Mouse (Mus musculus) retina, postnatal 1 day (tissue): ENCODE measurements around the gene Ppm1g.

Source experiments
- DNase-seq: peaks from one replicate; pipeline ENCODE4 v3.0.0-alpha.2; 2012

Ppm1g gene

GRCm38 (mm10) chr5:31190201-31190600 is 30.3 kb downstream of the Ppm1g start:
- no peak for DNase-seq

GRCm38 (mm10) chr5:31188223-31188840 is 32.2 kb downstream of the Ppm1g start:
- peak; percentile 44 for DNase-seq

- DNase-seq: no peak
Measured at GRCm38 (mm10) chr5:31183678-31184077, 36.8 kb downstream of the Ppm1g start.

GRCm38 (mm10) chr5:31181183-31181770 is 39.2 kb downstream of the Ppm1g start:
- DNase-seq: no peak

GRCm38 (mm10) chr5:31179766-31180630 is 40.5 kb downstream of the Ppm1g start, which contains the start of the genes Gm29609 and Gtf3c2:
Gene Gm29609, minus strand, starts transcription at chr5:31179911.
Gene Gtf3c2, minus strand, starts transcription at chr5:31180144.
- peak; percentile 98 for DNase-seq

GRCm38 (mm10) chr5:31179301-31179765 is 41.2 kb downstream of the Ppm1g start:
- no peak for DNase-seq

GRCm38 (mm10) chr5:31168630-31169029 is 51.9 kb downstream of the Ppm1g start:
- DNase-seq: peak; percentile 16

- DNase-seq: no peak
Measured at GRCm38 (mm10) chr5:31164878-31165277, 55.6 kb downstream of the Ppm1g start.

- no peak for DNase-seq
Measured at GRCm38 (mm10) chr5:31162462-31162861, 58.0 kb downstream of the Ppm1g start.

GRCm38 (mm10) chr5:31154152-31154553 is 66.3 kb downstream of the Ppm1g start, which contains the start of gene Mpv17:
Gene Mpv17, minus strand, starts transcription at chr5:31154251.
- DNase-seq: peak; percentile 89

GRCm38 (mm10) chr5:31153516-31154151 is 66.9 kb downstream of the Ppm1g start:
- DNase-seq: no peak
